Mouse (Mus musculus): ENCODE data around the gene Crybg1.

GRCm38 (mm10) chr10:44124400-44124933, 24.2 kb downstream of the Crybg1 start:
- no peak for TF ChIP-seq CTCF (IDR thresholded peaks at IDR 0.05; ENCODE audit: extremely low read depth, insufficient read depth, insufficient read length, insufficient replicate concordance)
- TF ChIP-seq POLR2A (IDR thresholded peaks at IDR 0.05; ENCODE audit: low read depth, low read length), result no peak

Data from spleen, adult 2 months (tissue).